Mouse (Mus musculus): ENCODE results near the gene Atg2b. TPM values are rescaled to one million over a fixed set of nuclear protein-coding genes. Genes with fewer than 3 reads are reported as not detected.

Gene Atg2b
- polyA plus RNA-seq, 1 experiment = 25.6 TPM

DNA sequence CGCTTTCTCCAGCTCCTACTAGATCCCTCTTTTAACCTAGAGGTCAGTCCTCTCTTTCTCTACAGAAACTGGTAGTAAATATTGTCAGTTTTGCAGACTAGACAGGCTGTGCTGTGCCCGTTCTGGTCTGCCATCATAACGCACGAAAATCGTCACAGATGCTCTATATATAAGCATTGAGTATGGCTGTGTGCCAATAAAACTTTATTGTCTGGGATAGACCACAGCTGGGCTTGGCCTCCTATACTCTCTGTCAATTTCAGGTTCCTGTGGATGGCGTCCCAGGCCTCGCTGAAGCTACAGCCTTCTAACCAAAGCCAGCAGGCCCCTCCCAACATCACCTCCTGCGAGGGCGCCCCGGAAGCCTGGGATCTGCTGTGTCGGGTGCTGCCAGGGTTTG lies 81.1 kb downstream of the Atg2b start:
- no peak overlapping the region for H3K27ac ChIP-seq (ENCODE audit: control insufficient read depth, insufficient read depth, low read length)
- no peak for TF ChIP-seq POLR2A (IDR thresholded peaks at IDR 0.05; ENCODE audit: control insufficient read depth, extremely low read depth, insufficient read depth, low read length, poor library complexity)
- TF ChIP-seq CTCF (IDR thresholded peaks at IDR 0.05; ENCODE audit: borderline replicate concordance, control insufficient read depth, extremely low read depth, insufficient read depth, low read length, poor library complexity) = no peak
- DNase-seq = no peak
- no peaks in the 10 kb centered on the region for H3K36me3 ChIP-seq (ENCODE audit: control insufficient read depth, insufficient read depth, low read length)
- no peak overlapping the region for H3K4me3 ChIP-seq (ENCODE audit: control insufficient read depth, insufficient read depth, low read length)
- 96% methylated on average over 11 of the region's 11 CpGs for WGBS
- H3K27me3 ChIP-seq (ENCODE audit: control insufficient read depth, insufficient read depth, low read length) = no peaks in the 10 kb centered on the region
- no peaks in the 10 kb centered on the region for H3K4me1 ChIP-seq (replicated peaks; ENCODE audit: control insufficient read depth, insufficient read depth, low read length)

DNA sequence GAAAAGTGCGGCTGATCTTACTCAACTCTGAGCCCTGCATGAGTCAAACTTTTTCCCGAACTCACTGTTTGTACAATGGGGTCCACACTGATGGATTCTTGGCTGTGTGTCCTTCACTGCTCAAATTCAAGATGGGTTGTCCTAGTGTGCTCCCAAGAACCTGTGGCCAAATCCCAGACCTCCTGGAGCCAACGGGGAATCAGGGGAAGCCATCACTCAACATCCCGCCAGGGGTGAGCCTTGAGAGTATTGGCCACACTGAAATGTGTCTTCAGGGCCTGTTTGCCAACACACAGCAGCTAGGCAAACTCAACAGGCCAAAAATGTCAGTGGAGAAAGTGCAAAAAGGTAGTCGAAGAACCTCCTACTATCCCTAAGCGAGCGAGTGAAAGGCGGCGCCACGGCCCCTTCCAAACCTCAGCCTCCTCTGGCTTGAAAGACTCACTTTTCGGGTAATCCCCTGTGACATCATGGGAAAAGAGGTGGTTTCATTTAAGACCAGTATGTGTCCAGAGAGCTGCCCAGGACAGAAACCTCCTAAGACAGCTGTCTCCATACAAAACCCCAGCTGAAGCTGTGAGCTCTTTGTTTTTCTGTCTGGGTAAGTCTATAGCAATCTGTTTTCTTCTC lies 82.3 kb downstream of the Atg2b start, which contains the start of gene Bdkrb1:
TSS of gene Bdkrb1 (plus strand) at position 505 of the 630 bp plus-strand sequence.
- Histone ChIP-seq H3K27me3 (ENCODE audit: control insufficient read depth, insufficient read depth, low read length) (no peaks in the 10 kb centered on the region), H3K4me1 (replicated peaks; ENCODE audit: control insufficient read depth, insufficient read depth, low read length) (no peaks in the 10 kb centered on the region), H3K4me3 (ENCODE audit: control insufficient read depth, insufficient read depth, low read length) (no peak within 1 kb of the TSS), H3K36me3 (ENCODE audit: control insufficient read depth, insufficient read depth, low read length) (no peaks in the 10 kb centered on the region), H3K27ac (ENCODE audit: control insufficient read depth, insufficient read depth, low read length) (no peak within 1 kb of the TSS)
- TF ChIP-seq CTCF (IDR thresholded peaks at IDR 0.05; ENCODE audit: borderline replicate concordance, control insufficient read depth, extremely low read depth, insufficient read depth, low read length, poor library complexity) (no peak), POLR2A (IDR thresholded peaks at IDR 0.05; ENCODE audit: control insufficient read depth, extremely low read depth, insufficient read depth, low read length, poor library complexity) (no peak)
- DNase-seq = no peak
- WGBS = 93% methylated on average over 11 of the region's 11 CpGs

DNA sequence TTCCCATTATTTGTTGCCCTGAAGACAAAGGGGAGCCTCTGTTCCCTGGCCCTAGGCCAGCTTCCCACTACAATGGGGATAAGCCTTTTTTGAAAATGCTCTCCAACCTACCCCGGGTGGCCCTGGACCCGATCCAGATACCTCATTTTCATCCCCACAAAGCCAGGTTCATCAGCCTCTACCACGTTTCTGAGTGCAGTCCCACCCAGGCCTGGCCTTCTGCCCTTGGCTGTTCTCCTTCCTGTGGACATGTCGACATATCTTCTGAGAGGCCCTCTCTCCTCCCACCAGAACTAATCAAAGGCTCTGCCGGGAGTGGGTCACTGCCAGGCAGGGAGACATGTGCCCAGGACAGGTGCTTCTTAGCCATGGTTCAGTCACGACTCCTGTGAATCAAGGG lies 83.4 kb downstream of the Atg2b start:
- 82% methylated on average over 6 of the region's 6 CpGs for WGBS
- no peak for DNase-seq
- H3K36me3 ChIP-seq (ENCODE audit: control insufficient read depth, insufficient read depth, low read length) = no peaks in the 10 kb centered on the region
- H3K27ac ChIP-seq (ENCODE audit: control insufficient read depth, insufficient read depth, low read length) = no peak overlapping the region
- TF ChIP-seq CTCF (IDR thresholded peaks at IDR 0.05; ENCODE audit: borderline replicate concordance, control insufficient read depth, extremely low read depth, insufficient read depth, low read length, poor library complexity) (no peak), POLR2A (IDR thresholded peaks at IDR 0.05; ENCODE audit: control insufficient read depth, extremely low read depth, insufficient read depth, low read length, poor library complexity) (no peak)
- H3K4me3 ChIP-seq (ENCODE audit: control insufficient read depth, insufficient read depth, low read length) = no peak overlapping the region
- H3K27me3 ChIP-seq (ENCODE audit: control insufficient read depth, insufficient read depth, low read length) = no peaks in the 10 kb centered on the region
- no peaks in the 10 kb centered on the region for H3K4me1 ChIP-seq (replicated peaks; ENCODE audit: control insufficient read depth, insufficient read depth, low read length)

DNA sequence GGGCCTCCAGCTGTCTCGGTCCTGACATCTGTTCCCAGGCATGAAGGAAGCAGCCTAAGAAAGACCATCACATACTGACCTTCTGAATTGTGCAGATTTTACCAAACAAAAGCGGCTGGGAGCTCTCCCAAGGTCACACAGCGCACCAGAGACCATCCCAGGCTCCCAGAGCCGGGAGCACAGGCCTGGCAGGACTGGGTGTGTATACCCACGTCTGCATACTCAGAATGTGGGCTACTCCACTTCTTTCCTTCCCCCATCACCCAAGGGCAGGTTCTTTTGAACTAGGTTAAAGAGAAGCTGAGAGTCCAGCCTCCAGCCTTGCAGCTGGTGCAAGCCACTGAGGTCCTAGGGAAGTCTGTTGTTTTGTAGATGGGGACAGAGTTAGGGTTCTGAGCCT lies 85.9 kb downstream of the Atg2b start:
- Histone ChIP-seq H3K4me1 (replicated peaks; ENCODE audit: control insufficient read depth, insufficient read depth, low read length) (no peaks in the 10 kb centered on the region), H3K27me3 (ENCODE audit: control insufficient read depth, insufficient read depth, low read length) (no peaks in the 10 kb centered on the region), H3K36me3 (ENCODE audit: control insufficient read depth, insufficient read depth, low read length) (no peaks in the 10 kb centered on the region), H3K27ac (ENCODE audit: control insufficient read depth, insufficient read depth, low read length) (no peak overlapping the region), H3K4me3 (ENCODE audit: control insufficient read depth, insufficient read depth, low read length) (no peak overlapping the region)
- no peak for TF ChIP-seq CTCF (IDR thresholded peaks at IDR 0.05; ENCODE audit: borderline replicate concordance, control insufficient read depth, extremely low read depth, insufficient read depth, low read length, poor library complexity)
- TF ChIP-seq POLR2A (IDR thresholded peaks at IDR 0.05; ENCODE audit: control insufficient read depth, extremely low read depth, insufficient read depth, low read length, poor library complexity) = no peak
- no peak for DNase-seq
- 95% methylated on average over 5 of the region's 5 CpGs for WGBS

DNA sequence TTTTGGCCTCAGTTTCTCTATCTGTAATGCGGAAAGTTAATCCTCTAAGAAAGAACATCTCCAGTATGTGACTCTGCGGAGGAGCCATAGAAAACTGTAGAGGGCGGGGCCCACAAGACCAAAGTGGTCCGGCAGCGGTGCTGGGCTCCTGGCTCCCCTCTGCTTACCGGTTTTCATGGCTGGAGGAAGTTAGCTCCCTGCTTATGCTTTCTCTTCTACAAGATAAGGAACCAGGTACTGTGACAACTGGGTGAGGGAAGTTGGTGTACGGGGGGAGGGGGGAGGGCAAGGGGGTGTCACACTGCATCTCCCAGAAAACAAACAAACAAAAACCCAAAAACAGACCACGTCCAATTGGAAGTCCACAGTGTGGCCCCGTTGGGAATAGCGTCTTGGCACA lies 86.5 kb downstream of the Atg2b start:
- WGBS = 62% methylated on average over 10 of the region's 10 CpGs
- TF ChIP-seq POLR2A (IDR thresholded peaks at IDR 0.05; ENCODE audit: control insufficient read depth, extremely low read depth, insufficient read depth, low read length, poor library complexity) = no peak
- TF ChIP-seq CTCF (IDR thresholded peaks at IDR 0.05; ENCODE audit: borderline replicate concordance, control insufficient read depth, extremely low read depth, insufficient read depth, low read length, poor library complexity) = no peak
- no peaks in the 10 kb centered on the region for H3K4me1 ChIP-seq (replicated peaks; ENCODE audit: control insufficient read depth, insufficient read depth, low read length)
- no peak for DNase-seq
- no peak overlapping the region for H3K27ac ChIP-seq (ENCODE audit: control insufficient read depth, insufficient read depth, low read length)
- H3K27me3 ChIP-seq (ENCODE audit: control insufficient read depth, insufficient read depth, low read length) = no peaks in the 10 kb centered on the region
- no peak overlapping the region for H3K4me3 ChIP-seq (ENCODE audit: control insufficient read depth, insufficient read depth, low read length)
- no peaks in the 10 kb centered on the region for H3K36me3 ChIP-seq (ENCODE audit: control insufficient read depth, insufficient read depth, low read length)

DNA sequence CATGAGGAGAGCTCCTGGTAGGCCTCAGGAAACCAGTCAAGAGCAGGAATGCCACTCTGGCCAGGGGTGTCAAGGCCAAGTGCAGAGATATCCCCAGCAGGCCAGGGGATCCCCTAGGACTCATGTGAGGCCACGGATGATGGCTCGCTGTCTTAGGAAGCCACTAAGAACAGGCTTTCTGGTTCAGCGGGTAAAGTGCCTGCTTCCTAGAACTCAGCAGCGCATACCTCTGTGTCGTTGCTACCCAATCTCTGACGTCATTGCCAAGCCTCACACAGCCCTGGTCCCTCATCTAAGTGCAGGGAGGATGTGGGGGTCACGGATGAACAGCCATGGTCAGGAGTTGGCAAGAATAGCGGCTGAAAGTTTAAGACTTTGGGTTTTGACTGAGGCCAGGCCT lies 87.9 kb downstream of the Atg2b start:
- no peak for DNase-seq
- no peaks in the 10 kb centered on the region for H3K36me3 ChIP-seq (ENCODE audit: control insufficient read depth, insufficient read depth, low read length)
- WGBS = 92% methylated on average over 8 of the region's 8 CpGs
- H3K4me1 ChIP-seq (replicated peaks; ENCODE audit: control insufficient read depth, insufficient read depth, low read length) = no peaks in the 10 kb centered on the region
- TF ChIP-seq CTCF (IDR thresholded peaks at IDR 0.05; ENCODE audit: borderline replicate concordance, control insufficient read depth, extremely low read depth, insufficient read depth, low read length, poor library complexity) = no peak
- TF ChIP-seq POLR2A (IDR thresholded peaks at IDR 0.05; ENCODE audit: control insufficient read depth, extremely low read depth, insufficient read depth, low read length, poor library complexity) = no peak
- H3K4me3 ChIP-seq (ENCODE audit: control insufficient read depth, insufficient read depth, low read length) = no peak overlapping the region
- no peaks in the 10 kb centered on the region for H3K27me3 ChIP-seq (ENCODE audit: control insufficient read depth, insufficient read depth, low read length)
- H3K27ac ChIP-seq (ENCODE audit: control insufficient read depth, insufficient read depth, low read length) = no peak overlapping the region

DNA sequence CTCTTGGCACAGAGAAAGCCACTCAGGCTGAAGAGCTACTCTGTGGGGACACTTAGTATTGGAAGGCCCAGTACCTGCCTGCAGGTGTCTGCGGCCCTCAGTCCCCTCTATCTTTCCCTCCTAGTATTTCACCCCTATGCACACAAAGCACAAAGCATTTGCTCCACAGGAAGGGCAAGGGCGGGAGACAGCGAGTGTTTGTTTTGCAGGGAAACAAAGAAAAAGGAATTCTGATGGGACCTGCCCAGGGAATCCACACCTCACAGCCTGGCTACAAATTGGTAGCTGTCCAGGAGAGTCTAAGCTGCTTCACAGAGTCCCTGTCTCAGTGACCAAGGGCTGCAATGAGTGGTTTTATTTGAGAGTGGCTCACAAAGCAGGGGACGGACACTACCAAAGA lies 91.5 kb downstream of the Atg2b start:
- Histone ChIP-seq H3K36me3 (ENCODE audit: control insufficient read depth, insufficient read depth, low read length) (no peaks in the 10 kb centered on the region), H3K4me1 (replicated peaks; ENCODE audit: control insufficient read depth, insufficient read depth, low read length) (no peaks in the 10 kb centered on the region), H3K27ac (ENCODE audit: control insufficient read depth, insufficient read depth, low read length) (no peak overlapping the region), H3K4me3 (ENCODE audit: control insufficient read depth, insufficient read depth, low read length) (no peak overlapping the region), H3K27me3 (ENCODE audit: control insufficient read depth, insufficient read depth, low read length) (no peaks in the 10 kb centered on the region)
- TF ChIP-seq POLR2A (IDR thresholded peaks at IDR 0.05; ENCODE audit: control insufficient read depth, extremely low read depth, insufficient read depth, low read length, poor library complexity) (no peak), CTCF (IDR thresholded peaks at IDR 0.05; ENCODE audit: borderline replicate concordance, control insufficient read depth, extremely low read depth, insufficient read depth, low read length, poor library complexity) (no peak)
- WGBS = 84% methylated on average over 4 of the region's 4 CpGs
- no peak for DNase-seq

Data from thymus, adult 2 months (tissue).